In genomic region chr11:75173095-75173798, GRCm38 (mm10) we compare ENCODE assay signal across 8 mouse cellular contexts. TPM values are rescaled to one million over a fixed set of nuclear protein-coding genes. Genes with fewer than 3 reads are reported as not detected.
A peak's percentile ranks its signal among the peaks of the same experiment; 100 is the strongest.
DNase-seq lines count a peak whose midpoint lies in the region; ATAC-seq and TF ChIP-seq lines count a peak whose summit lies in the region.

No protein-coding gene starts in this region.

- peaks cover 46% of the 10 kb centered on the region for H3K4me1 ChIP-seq in G1E (ENCODE audit: insufficient read depth, low read depth, low read length)
- peaks cover 31% of the 10 kb centered on the region for H3K4me1 ChIP-seq in hindbrain, embryonic 11.5 days (replicated peaks; ENCODE audit: control insufficient read depth, insufficient read depth, low read length)

- no peak for ATAC-seq in G1E (ENCODE audit: extremely low read depth, insufficient number of reproducible peaks, low FRiP score, poor library complexity, severe bottlenecking)
- peak; percentile 70 for ATAC-seq in hindbrain, embryonic 11.5 days (ENCODE audit: low FRiP score)

- no peak for TF ChIP-seq CTCF in G1E (IDR thresholded peaks at IDR 0.05; ENCODE audit: low read depth, low read length)

- peak overlapping the region; percentile 47 for H3K9ac ChIP-seq in hindbrain, embryonic 11.5 days (ENCODE audit: low read depth, low read length)

- peaks cover 27% of the 10 kb centered on the region for H3K36me3 ChIP-seq in G1E (replicated peaks)
- no peaks in the 10 kb centered on the region for H3K36me3 ChIP-seq in hindbrain, embryonic 11.5 days (ENCODE audit: control insufficient read depth, insufficient read depth, low read length)

- peaks cover 34% of the 10 kb centered on the region for H3K9me3 ChIP-seq in G1E (replicated peaks)
- H3K9me3 ChIP-seq in hindbrain, embryonic 11.5 days (ENCODE audit: control insufficient read depth, low read length): no peaks in the 10 kb centered on the region

- WGBS in hindbrain, embryonic 11.5 days: 0% methylated on average over 59 of the region's 71 CpGs

- peak overlapping the region; percentile 76 for H3K4me2 ChIP-seq in hindbrain, embryonic 11.5 days (replicated peaks; ENCODE audit: low read depth, low read length)

- H3K27me3 ChIP-seq in G1E (ENCODE audit: insufficient read depth, low read length): peaks cover 49% of the 10 kb centered on the region
- H3K27me3 ChIP-seq in hindbrain, embryonic 11.5 days (ENCODE audit: control insufficient read depth, insufficient read depth, low read length): peaks cover 50% of the 10 kb centered on the region

- peak overlapping the region; percentile 73 for H3K4me3 ChIP-seq in G1E (ENCODE audit: low read depth, low read length)
- peak overlapping the region; percentile 62 for H3K4me3 ChIP-seq in hindbrain, embryonic 11.5 days (ENCODE audit: low read depth, low read length)

- no peak overlapping the region for H3K27ac ChIP-seq in hindbrain, embryonic 11.5 days (ENCODE audit: low read depth, low read length)

- peak; percentile 85 for DNase-seq in G1E (ENCODE audit: low spot score)
- peak; percentile 87 for DNase-seq in cerebellum, adult 11-12 months
- DNase-seq in forelimb bud, embryonic 11.5 days (ENCODE audit: low read depth, low spot score): peak; percentile 84
- DNase-seq in hindbrain, embryonic 11.5 days (ENCODE audit: low spot score): peak; percentile 89
- peak; percentile 93 to 96 for DNase-seq in layer of hippocampus, postnatal 14 days (ENCODE audit: low spot score in 2 of 2)
- DNase-seq in lung, postnatal 10 days: peak; percentile 91
- DNase-seq in ovary, postnatal 36 days (ENCODE audit: low spot score): peak; percentile 89
- peak; percentile 90 for DNase-seq in thymus, postnatal 25 days

RNA-seq across cellular contexts. Expression of gene Hic1, which starts 3.9 kb away (rescaled TPM):
- total RNA-seq in G1E (2014; fragmentation: Nextera tagmentation) (not detected in 2 replicates), G1E (2017) (0.05 TPM in 1 of 2 replicates, not detected in the other)
- polyA plus RNA-seq in G1E (2012): 0.22 and 0.29 TPM in 2 replicates
- 0.90 and 1.5 TPM in 2 replicates for polyA plus RNA-seq in hindbrain, embryonic 11.5 days (2014; fragmentation: Nextera tagmentation; extraction: Ambion mirVana)
- 1 to 10 TPM; 3.3 to 4.5 TPM for total RNA-seq in layer of hippocampus, postnatal 14 days (2021)

RNA-seq across cellular contexts. Expression of gene Ovca2, which starts 5.4 kb away (rescaled TPM):
- total RNA-seq in G1E (2014; fragmentation: Nextera tagmentation) (21.0 and 21.8 TPM in 2 replicates), G1E (2017) (20.9 and 21.7 TPM in 2 replicates)
- 2.0 and 2.4 TPM in 2 replicates for polyA plus RNA-seq in G1E (2012)
- 28.0 and 31.0 TPM in 2 replicates for polyA plus RNA-seq in hindbrain, embryonic 11.5 days (2014; fragmentation: Nextera tagmentation; extraction: Ambion mirVana)
- 10 to 100 TPM; 14.8 to 15.2 TPM for total RNA-seq in layer of hippocampus, postnatal 14 days (2021)

RNA-seq across cellular contexts. Expression of gene Dph1, which starts 17.8 kb away (rescaled TPM):
- total RNA-seq in G1E (2014; fragmentation: Nextera tagmentation) (4.7 and 10.0 TPM in 2 replicates), G1E (2017) (6.1 and 8.7 TPM in 2 replicates)
- 61.5 and 93.9 TPM in 2 replicates for polyA plus RNA-seq in G1E (2012)
- 14.1 and 18.8 TPM in 2 replicates for polyA plus RNA-seq in hindbrain, embryonic 11.5 days (2014; fragmentation: Nextera tagmentation; extraction: Ambion mirVana)
- total RNA-seq in layer of hippocampus, postnatal 14 days (2021): 10 to 100 TPM; 21.7 to 24.4 TPM

RNA-seq across cellular contexts. Expression of gene Rtn4rl1, which starts 20.3 kb away (rescaled TPM):
- total RNA-seq in G1E (2014; fragmentation: Nextera tagmentation) (not detected in 2 replicates), G1E (2017) (not detected in 2 replicates)
- not detected in 2 replicates for polyA plus RNA-seq in G1E (2012)
- polyA plus RNA-seq in hindbrain, embryonic 11.5 days (2014; fragmentation: Nextera tagmentation; extraction: Ambion mirVana): 2.4 and 2.8 TPM in 2 replicates
- 10 to 100 TPM; 82.1 to 83.1 TPM for total RNA-seq in layer of hippocampus, postnatal 14 days (2021)

Comparison
In these comparisons a context has a peak if more than half of its experiments do, and no peak if none do; other contexts are left out.
1. RNA of gene Hic1, which starts 3.9 kb away (total RNA-seq): 3.3 to 4.5 TPM in layer of hippocampus, postnatal 14 days; 0.05 TPM in G1E; every median in the first group is over 4 times any median in the second.
2. Peak in every context shown above with its lines, with median percentiles within 50 percentile points of each other: DNase-seq.